Mouse (Mus musculus) embryonic facial prominence, embryonic 11.5 days (tissue): ENCODE data around the gene Itga2b. TPM values are rescaled to one million over a fixed set of nuclear protein-coding genes. Genes with fewer than 3 reads are reported as not detected.

Experiments used
- ATAC-seq: fragments of 200-750 bp; cut with Nextera tagmentation; replicated peaks from 2 replicates; pipeline ENCODE4 v1.8.0; 2017; ENCODE audit warnings: low read depth; ENCODE audit not compliant: insufficient number of reproducible peaks, low FRiP score, low TSS enrichment
- DNase-seq: peaks from one replicate; pipeline ENCODE4 v3.0.0-alpha.2; 2015; ENCODE audit warnings: low spot score
- H3K27ac ChIP-seq: fragments of 300-500 bp; sonication (generic); replicated peaks from 2 replicates; pipeline ENCODE4 v1.5.1; 2014; ENCODE audit warnings: mild to moderate bottlenecking, low read depth, low read length, control low read depth
- H3K27me3 ChIP-seq: fragments of 300-500 bp; sonication (generic); 2 replicates; pipeline ENCODE4 v1.6.1; 2014; ENCODE audit warnings: mild to moderate bottlenecking, low read length, moderate library complexity, mixed read lengths; ENCODE audit not compliant: control insufficient read depth, insufficient read depth
- H3K36me3 ChIP-seq: fragments of 300-500 bp; sonication (generic); replicated peaks from 2 replicates; pipeline ENCODE4 v1.6.1; 2014; ENCODE audit warnings: low read depth, mild to moderate bottlenecking, low read length, moderate library complexity, mixed read lengths; ENCODE audit not compliant: control insufficient read depth, insufficient read depth
- H3K4me1 ChIP-seq: fragments of 300-500 bp; sonication (generic); 2 replicates; pipeline ENCODE4 v1.6.1; 2014; ENCODE audit warnings: low read length, mixed read lengths; ENCODE audit not compliant: control insufficient read depth, insufficient read depth
- H3K4me2 ChIP-seq: fragments of 300-500 bp; sonication (generic); 2 replicates; pipeline ENCODE4 v1.6.1; 2014; ENCODE audit warnings: low read depth, mild to moderate bottlenecking, control low read depth, low read length, moderate library complexity
- H3K4me3 ChIP-seq: fragments of 300-500 bp; sonication (generic); 2 replicates; pipeline ENCODE4 v1.5.1; 2014; ENCODE audit warnings: low read depth, low read length, control low read depth
- H3K9ac ChIP-seq: fragments of 300-500 bp; sonication (generic); replicated peaks from 2 replicates; pipeline ENCODE4 v1.6.1; 2014; ENCODE audit warnings: mild to moderate bottlenecking, control low read depth, low read length
- H3K9me3 ChIP-seq: fragments of 300-500 bp; sonication (generic); replicated peaks from 2 replicates; pipeline ENCODE4 v1.6.1; 2016; ENCODE audit warnings: mild to moderate bottlenecking, low read length, inconsistent platforms, mixed read lengths; ENCODE audit not compliant: control insufficient read depth
- WGBS: fragments of 180-500 bp; shearing (Covaris S2); extraction: QIAGEN DNeasy Blood & Tissue Kit; methylation state at CpG from one replicate; pipeline ENCODE4 v1.1.7; 2014; 5-methylcytosine and 5-hydroxymethylcytosine counted together
- polyA plus RNA-seq: library from polyadenylated mRNA; unstranded; fragments of >200 nt; fragmentation: Nextera tagmentation; extraction: Ambion mirVana; gene quantifications from 2 replicates; pipeline ENCODE4 v1.2.1, GENCODE M21; 2014

Gene Itga2b
- 4.4 and 4.5 TPM in 2 replicates for polyA plus RNA-seq

- DNase-seq (no peak), ATAC-seq (no peak)
- no peak within 1 kb of the TSS for H3K4me3 ChIP-seq
- no peaks in the 10 kb centered on the region for H3K36me3 ChIP-seq
- no peak within 1 kb of the TSS for H3K4me2 ChIP-seq
- no peak within 1 kb of the TSS for H3K27ac ChIP-seq
- WGBS: 62% methylated on average over 11 of the region's 11 CpGs
- H3K9me3 ChIP-seq: no peaks in the 10 kb centered on the region
- no peaks in the 10 kb centered on the region for H3K27me3 ChIP-seq
- H3K4me1 ChIP-seq: peaks cover 4% of the 10 kb centered on the region
- H3K9ac ChIP-seq: no peak within 1 kb of the TSS
Observed at GRCm38 (mm10) chr11:102469648-102470357, at the start of gene Itga2b. Itga2b (minus strand) TSS chr11:102470122.

GRCm38 (mm10) chr11:102514793-102515424, 45.0 kb upstream of the Itga2b start:
- H3K4me1 ChIP-seq: no peaks in the 10 kb centered on the region
- no peak overlapping the region for H3K4me2 ChIP-seq
- no peaks in the 10 kb centered on the region for H3K27me3 ChIP-seq
- no peak for DNase-seq
- ATAC-seq: no peak
- H3K36me3 ChIP-seq: no peaks in the 10 kb centered on the region; the same call in none of the 2 replicates
- 93% methylated on average over 1 of the region's 1 CpGs for WGBS
- H3K4me3 ChIP-seq: no peak overlapping the region
- H3K9ac ChIP-seq: no peak overlapping the region
- H3K9me3 ChIP-seq: no peaks in the 10 kb centered on the region
- no peak overlapping the region for H3K27ac ChIP-seq

DNA sequence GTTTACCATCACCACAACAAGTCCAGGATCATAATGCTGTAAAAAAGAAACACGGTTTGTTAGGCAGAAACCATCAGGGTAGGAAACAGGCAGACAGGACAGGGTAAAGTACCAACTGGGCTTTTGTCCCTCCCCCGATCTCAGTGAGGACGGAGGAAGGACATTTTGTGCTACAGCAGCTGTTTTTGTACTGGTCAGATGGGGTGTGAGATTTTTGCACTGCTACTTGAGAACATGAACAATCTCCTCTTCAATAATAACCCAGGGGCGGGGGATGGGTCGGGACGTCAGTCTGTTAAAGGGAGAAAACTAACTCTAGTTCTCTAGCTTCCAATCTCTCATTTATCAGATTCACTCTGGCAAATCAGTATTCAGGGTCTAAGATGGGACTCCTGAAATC, 40.3 kb upstream of the Itga2b start:
- H3K9me3 ChIP-seq: no peaks in the 10 kb centered on the region
- no peak overlapping the region for H3K4me2 ChIP-seq
- no peaks in the 10 kb centered on the region for H3K27me3 ChIP-seq
- ATAC-seq: no peak
- H3K36me3 ChIP-seq: no peaks in the 10 kb centered on the region
- DNase-seq: peak; percentile 17
- no peak overlapping the region for H3K27ac ChIP-seq
- no peak overlapping the region for H3K9ac ChIP-seq
- H3K4me1 ChIP-seq: no peaks in the 10 kb centered on the region
- no peak overlapping the region for H3K4me3 ChIP-seq
- 63% methylated on average over 6 of the region's 6 CpGs for WGBS

GRCm38 (mm10) chr11:102496732-102497131, 26.8 kb upstream of the Itga2b start:
- H3K27ac ChIP-seq: no peak overlapping the region
- WGBS: 81% methylated on average over 2 of the region's 2 CpGs
- peaks cover 4% of the 10 kb centered on the region; the same call in 1 of the 2 replicates for H3K36me3 ChIP-seq
- no peak overlapping the region for H3K4me2 ChIP-seq
- ATAC-seq: no peak
- H3K4me1 ChIP-seq: no peaks in the 10 kb centered on the region
- no peaks in the 10 kb centered on the region for H3K9me3 ChIP-seq
- no peaks in the 10 kb centered on the region for H3K27me3 ChIP-seq
- no peak for DNase-seq
- H3K9ac ChIP-seq: no peak overlapping the region
- H3K4me3 ChIP-seq: no peak overlapping the region

DNA sequence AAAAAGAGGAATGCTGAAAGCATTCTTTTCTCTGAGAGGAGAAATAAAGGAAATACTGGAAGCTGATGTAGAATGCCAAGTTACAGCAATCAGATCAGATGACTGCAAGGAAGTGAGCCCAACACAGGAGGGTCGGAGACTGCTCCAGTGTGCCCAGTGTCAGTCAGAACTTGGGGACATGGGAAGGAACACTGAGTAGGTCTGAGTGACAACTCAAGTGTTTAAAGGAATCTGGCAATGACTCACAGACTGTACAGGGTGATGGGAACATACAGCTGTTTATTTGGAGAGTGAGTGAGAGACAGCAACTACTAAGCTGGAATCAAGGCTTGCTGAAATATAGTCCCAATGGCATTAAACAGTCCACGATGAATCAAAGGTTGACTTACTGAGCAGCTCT, 26.3 kb upstream of the Itga2b start:
- no peak overlapping the region for H3K27ac ChIP-seq
- H3K4me2 ChIP-seq: no peak overlapping the region
- H3K4me1 ChIP-seq: no peaks in the 10 kb centered on the region
- ATAC-seq (no peak), DNase-seq (no peak)
- H3K27me3 ChIP-seq: no peaks in the 10 kb centered on the region
- peaks cover 4% of the 10 kb centered on the region; the same call in 1 of the 2 replicates for H3K36me3 ChIP-seq
- no peaks in the 10 kb centered on the region for H3K9me3 ChIP-seq
- 94% methylated on average over 2 of the region's 2 CpGs for WGBS
- H3K4me3 ChIP-seq: no peak overlapping the region
- H3K9ac ChIP-seq: no peak overlapping the region

- Histone ChIP-seq H3K9me3 (no peaks in the 10 kb centered on the region), H3K4me2 (no peak overlapping the region), H3K4me1 (no peaks in the 10 kb centered on the region), H3K9ac (no peak overlapping the region), H3K4me3 (no peak overlapping the region), H3K27me3 (no peaks in the 10 kb centered on the region), H3K36me3 (0 out of 2 replicates have a peak, but pooled peaks cover 4% of the 10 kb centered on the region), H3K27ac (no peak overlapping the region)
- ATAC-seq: no peak
- WGBS: 95% methylated on average over 5 of the region's 5 CpGs
- DNase-seq: no peak
Observed at GRCm38 (mm10) chr11:102495742-102496141, 25.8 kb upstream of the Itga2b start.

DNA sequence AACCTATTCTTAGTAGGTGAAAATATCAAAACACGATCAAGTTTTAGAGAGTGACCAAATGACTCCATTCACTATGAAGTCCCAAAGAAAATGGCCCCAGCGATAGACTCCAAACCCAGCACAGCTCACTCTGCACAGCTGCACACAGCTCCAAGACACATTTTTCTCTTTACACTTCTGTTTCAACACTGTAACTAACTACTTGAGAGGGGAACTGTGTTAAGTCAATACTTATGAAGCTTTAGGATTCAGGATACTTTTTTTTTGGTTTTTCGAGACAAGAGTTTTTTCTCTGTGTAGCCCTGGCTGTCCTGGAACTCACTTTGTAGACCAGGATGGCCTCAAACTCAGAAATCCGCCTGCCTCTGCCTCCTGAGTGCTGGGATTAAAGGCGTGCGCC, 25.2 kb upstream of the Itga2b start:
- DNase-seq: no peak
- Histone ChIP-seq H3K36me3 (0 out of 2 replicates have a peak, but pooled peaks cover 4% of the 10 kb centered on the region), H3K9ac (no peak overlapping the region)

GRCm38 (mm10) chr11:102494063-102494650, 24.2 kb upstream of the Itga2b start:
- Histone ChIP-seq H3K9ac (no peak overlapping the region), H3K4me1 (no peaks in the 10 kb centered on the region), H3K4me3 (no peak overlapping the region), H3K27me3 (no peaks in the 10 kb centered on the region), H3K9me3 (no peaks in the 10 kb centered on the region), H3K4me2 (no peak overlapping the region), H3K27ac (no peak overlapping the region), H3K36me3 (0 out of 2 replicates have a peak, but pooled peaks cover 4% of the 10 kb centered on the region)
- ATAC-seq (no peak), DNase-seq (no peak)
- 88% methylated on average over 7 of the region's 7 CpGs for WGBS

More for the DNA sequence above, 25.2 kb upstream of the Itga2b start:
- H3K27me3 ChIP-seq: no peaks in the 10 kb centered on the region
- H3K4me1 ChIP-seq: no peaks in the 10 kb centered on the region
- H3K9me3 ChIP-seq: no peaks in the 10 kb centered on the region
- no peak overlapping the region for H3K4me2 ChIP-seq
- no peak for ATAC-seq
- no peak overlapping the region for H3K27ac ChIP-seq
- WGBS: 93% methylated on average over 6 of the region's 6 CpGs
- H3K4me3 ChIP-seq: no peak overlapping the region
